Mouse (Mus musculus): ENCODE measurements at regions not wholly inside any gene's neighbourhood (a gene's known extent, or its start where the extent isn't known, plus 50 kb on each side); places are given as distances from the start of the nearest gene placed in this dataset.

DNA sequence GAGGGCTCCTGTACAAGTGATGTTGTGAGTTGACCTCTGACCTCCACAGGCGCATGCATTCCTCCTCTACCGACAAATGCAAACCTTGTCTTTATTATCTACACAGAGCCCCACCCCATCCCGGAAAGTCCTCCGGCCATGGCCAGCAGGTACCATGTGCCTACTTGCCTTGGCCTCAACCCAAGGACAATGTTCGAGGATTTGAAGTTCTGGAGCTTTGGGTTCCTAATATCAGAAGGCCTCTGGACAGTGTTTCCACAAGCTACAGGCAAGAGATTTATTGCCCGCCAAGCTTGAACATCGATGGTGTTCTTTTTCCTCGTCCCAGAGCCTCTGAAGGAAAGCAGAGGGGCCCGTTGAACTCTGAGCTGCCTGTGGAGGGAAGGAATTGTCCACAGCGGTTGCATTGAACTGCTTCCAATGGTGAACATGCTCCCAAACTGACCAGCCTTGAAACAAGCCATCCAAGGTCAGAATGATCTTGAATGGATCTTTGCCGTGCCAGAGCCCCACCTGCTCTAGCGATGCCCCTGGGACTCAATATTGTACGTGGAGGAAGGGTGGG is 335.9 kb upstream of the Zmiz1 start:
- DNase-seq (ENCODE audit: low read depth, low spot score), result no peak

DNA sequence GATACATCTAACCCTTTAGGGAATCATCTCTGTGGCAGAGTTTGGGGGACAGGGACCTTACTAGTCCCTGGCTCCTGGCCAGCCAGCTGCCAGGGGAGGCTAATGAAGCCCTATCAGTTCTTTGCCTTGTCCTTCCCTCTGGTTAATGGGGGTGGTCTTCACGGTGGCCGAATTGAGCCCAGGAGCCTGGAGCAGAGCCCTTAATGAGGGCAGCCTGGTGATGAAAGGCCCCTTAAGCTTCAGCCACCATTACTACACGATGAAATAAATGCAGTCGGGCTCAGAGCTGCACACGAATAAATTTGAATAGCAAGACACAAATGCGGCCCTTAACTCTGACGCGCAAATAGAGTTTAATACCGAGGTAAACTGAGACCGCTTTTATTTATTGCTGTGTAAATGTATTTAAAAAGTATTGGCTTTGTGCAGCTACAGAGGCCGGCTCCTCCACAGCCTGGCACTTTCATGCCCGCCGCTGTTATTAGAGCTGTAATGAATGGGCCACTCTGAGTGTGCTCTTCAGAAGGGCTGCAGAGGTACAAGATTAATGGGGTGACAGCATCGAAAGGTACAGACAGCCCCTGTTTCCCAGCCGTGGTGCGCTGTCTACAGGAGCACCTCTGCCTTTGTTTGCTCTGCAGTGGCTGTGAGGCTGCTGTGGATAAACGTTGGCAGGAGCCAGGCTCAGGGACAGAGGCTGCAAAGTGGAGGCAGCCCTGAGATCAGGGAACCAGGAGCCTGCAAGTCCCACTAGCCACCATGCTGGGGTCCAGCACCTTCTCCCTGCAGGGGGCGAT is 335.2 kb upstream of the Zmiz1 start:
- no peak for DNase-seq (ENCODE audit: low read depth, low spot score)

DNA sequence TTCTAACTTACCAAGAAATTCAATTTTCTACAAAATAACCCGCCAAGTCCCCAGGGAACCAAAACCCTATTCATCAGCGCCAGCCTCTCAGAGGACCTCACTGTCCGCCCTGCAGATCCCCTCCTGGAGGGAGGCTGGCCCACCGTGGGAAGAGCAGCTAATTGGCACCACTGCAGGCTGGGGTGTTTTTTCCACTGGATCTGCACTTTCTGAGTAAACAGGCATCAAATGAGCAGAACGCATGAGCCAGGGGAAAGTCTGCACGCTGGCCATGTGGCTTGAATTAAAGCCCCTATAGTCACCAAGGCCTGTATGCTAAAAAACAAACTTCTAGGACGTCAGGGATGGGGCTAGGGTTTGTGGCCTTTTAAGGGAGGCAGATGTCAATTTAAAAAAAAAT is 332.4 kb upstream of the Zmiz1 start:
- DNase-seq (ENCODE audit: low read depth, low spot score), result no peak

DNA sequence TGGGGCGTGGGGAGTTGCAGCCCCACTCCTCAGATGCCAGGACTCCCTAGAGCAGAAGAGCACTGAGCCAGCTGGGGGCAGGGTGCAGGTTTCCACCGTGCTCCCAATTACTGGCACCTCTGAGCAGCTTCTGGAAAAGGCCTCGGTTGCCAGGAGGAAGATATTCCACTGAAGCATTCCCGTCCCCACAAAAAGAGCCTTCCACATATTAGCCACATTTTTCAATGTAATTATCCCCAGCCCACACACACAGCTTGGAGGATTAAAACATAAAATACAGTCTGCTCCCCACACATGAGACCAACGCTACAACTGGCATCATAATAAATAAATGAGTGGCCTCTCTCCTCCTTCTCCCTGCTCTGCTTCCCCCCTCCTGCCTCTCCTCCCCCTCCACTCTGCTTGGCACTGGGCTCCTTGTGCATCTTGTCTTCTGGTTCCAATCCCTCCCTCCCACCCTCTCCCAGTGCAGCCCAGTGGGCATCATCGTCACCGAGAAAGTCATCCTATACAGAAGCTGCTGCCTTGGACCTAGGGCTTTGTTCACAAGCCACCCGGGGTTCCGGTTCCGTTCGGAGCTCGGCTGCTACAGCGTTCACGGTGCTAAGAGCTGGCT is 331.3 kb upstream of the Zmiz1 start:
- DNase-seq (ENCODE audit: low read depth, low spot score), result no peak

DNA sequence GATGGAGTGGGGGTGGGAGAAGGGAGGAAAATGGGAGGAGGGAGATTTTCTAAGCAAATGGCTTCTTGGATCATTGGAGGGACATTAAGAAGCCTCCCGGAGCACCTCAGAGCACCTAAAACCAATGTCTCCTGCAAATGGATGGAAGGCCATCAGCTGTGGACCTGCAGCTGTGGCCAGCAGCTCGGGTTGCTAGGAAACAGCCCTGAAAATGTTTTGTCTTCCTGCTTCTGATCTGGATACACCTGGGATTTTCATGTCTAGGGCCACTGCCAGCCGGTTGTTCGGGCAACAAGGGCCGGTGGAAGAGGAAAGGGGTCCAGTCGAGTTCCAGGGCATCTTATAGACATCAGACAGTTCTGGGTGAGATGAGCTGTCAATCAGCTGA is 330.8 kb upstream of the Zmiz1 start:
- DNase-seq (ENCODE audit: low read depth, low spot score), result no peak

DNA sequence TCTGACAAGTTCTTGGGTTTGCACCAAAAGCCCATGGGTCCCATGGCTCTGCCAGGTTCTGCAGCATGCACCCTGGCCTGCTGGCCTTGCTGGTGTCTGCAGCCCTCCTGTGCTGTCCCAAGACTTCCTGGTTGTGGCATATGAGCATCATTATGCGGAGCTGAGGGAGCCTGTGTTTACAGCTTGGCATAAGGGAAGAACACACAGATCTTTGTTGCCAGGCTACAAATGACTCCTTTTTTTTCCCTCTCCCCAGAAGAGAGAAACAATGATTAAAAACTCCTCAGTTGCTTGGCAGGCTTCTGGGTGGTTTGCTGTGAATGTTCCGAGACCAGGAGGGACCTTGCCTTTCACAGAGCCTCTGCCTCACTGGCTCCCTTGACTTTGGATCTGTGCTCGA is 323.6 kb upstream of the Zmiz1 start:
- DNase-seq (ENCODE audit: low read depth, low spot score), result no peak

DNA sequence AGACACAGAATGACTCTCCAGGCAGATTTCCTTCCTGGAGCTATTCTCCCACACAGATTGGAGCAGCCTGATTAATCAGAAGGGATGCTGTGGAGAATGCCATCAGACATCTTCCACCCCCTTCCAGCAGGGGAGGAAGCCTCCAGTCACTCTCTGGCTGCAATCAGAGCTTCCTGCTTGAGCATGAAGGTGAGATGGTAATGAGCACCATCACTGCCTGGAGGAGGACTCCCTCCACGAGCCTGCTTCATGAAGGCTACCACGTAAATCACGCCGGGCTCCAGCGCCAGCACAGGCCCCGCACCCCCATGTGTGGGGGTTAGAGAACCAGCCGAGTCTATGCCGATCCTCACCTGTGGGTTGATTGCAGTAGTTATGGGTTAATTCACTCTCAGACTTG is 321.7 kb upstream of the Zmiz1 start:
- DNase-seq (ENCODE audit: low read depth, low spot score), result no peak

DNA sequence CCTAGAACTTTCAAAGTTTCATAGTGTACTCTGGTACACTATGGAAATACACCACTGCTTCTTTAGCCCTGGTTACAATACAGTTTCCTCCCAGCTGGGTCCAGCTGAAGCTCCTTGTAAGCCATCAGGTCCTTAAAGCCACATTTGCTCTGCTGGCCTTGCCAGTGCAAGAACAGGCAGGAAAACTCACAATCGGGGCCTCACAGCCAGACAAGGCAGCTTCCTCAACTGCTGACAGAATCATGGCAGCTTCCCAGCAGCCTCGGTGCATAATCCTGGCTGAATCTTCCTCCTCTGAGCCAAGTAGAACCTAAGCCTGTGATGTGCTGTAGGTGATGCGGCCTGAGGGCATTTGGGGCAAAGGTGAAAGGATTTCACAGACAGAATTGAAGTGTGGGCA is 320.5 kb upstream of the Zmiz1 start:
- no peak for DNase-seq (ENCODE audit: low read depth, low spot score)

DNA sequence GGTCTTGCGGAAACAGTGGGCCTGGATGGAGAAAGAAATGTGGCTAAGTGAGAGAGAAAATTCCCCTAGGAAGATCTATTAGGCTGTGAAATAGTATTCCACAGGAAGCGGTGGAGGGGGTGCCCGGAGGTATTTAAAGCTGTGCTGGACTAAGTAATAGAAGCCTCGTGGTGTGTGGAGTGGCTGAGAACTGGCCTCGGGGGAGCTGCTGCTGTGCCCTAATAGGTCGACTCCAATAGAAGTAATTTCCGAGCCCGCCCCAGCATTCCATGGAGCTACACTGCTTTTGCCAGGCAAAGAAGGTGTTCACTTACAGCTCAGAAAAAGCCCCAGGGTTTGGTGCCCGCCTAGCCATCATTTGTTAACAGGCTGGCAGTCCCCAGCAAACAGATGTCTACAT is 317.1 kb upstream of the Zmiz1 start:
- no peak for DNase-seq (ENCODE audit: low read depth, low spot score)

DNA sequence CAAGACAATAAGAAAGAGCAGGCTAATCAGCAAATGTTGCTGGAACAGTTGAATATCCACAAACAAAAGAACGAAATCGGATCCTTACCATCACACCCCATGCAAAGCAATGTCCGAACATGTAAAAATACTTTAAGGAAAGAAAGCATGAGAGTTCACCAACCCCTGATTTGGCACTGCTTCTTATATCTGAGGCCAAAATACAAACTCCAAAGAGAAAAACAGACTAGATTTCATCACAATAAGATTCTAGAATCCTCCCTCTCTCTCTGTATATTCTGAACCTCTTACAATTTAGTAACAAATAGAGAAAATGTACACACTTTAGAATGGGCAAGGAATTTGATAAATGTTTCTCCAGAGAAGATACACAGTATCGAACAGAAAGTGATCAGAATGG is 315.9 kb upstream of the Zmiz1 start:
- no peak for DNase-seq (ENCODE audit: low read depth, low spot score)

DNA sequence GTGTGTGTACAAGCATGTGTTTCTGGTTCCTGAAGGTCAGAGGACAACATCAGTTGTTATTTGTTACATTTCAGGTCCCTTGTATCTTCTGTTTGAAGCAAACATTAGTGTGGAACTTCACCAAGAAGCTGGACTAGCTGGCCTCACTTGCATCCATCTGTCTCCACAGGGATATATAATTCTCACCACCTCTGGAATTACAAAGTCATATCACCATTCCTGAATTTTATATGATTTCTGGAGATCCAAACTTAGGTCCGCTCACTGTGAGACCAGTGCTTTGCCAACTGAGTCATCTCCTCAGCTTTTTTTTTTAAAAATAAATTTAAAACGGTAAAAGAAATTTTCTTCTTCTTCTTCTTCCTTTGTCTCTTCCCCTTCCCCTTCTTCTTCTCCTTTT is 311.3 kb upstream of the Zmiz1 start:
- no peak for DNase-seq (ENCODE audit: low read depth, low spot score)

DNA sequence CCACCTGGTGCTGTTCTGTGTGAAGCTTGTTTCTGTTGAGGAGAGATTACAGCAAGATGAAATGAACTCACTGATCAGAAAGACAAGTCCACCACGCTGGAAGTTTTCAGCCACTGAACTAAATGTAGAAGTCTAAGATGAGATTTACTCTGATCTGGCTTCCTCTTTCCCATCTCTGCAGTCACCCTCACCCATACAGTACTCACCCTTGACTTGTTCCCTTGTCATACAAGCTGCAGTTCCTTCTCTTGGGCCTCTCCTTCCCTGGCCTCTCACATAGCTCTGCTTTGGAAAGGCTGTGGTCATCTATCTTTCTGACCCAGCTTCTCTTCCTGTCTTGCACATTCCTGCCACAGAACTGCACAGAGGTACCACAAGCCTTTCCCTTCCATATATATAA is 308.0 kb upstream of the Zmiz1 start:
- no peak for DNase-seq (ENCODE audit: low read depth, low spot score)

DNA sequence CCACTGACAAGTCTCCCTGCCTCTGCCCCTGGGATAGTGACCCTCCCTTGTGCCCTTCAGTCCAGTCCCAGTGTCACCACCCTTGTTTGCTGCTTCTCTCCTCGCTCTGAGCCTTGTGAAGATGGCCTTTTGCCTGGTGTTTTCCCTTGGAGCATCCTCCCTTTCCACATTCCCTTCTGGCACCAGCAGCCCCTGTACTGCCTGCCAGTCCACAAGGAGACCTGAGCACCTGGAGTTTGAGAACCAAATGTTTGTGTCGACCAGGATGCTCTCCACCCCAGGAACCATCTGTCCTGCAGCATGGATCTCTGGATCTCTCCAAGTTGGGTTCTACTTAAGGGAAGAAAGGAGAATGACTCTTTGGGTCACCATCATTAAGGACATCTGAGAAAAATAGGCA is 307.5 kb upstream of the Zmiz1 start:
- no peak for DNase-seq (ENCODE audit: low read depth, low spot score)

DNA sequence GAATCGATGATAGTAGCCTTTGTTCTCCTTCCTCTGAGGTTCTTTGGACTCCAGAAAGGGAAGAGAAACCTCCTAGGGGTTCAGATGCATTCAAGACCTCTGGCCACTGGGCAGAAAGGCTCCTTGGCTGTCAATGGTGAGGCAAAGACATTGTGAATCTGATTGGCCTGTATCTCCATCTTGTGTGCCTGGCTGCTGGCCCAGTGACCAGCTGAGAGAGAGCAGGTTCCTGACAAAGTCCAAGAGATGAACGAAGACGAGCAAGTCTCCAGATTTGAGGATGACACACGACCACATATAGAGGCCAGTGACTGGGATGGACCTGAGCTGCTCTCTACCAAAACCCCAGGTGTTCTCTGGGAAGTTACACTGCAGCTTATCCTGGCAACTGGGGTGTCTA is 305.4 kb upstream of the Zmiz1 start:
- DNase-seq (ENCODE audit: low read depth, low spot score), result no peak

DNA sequence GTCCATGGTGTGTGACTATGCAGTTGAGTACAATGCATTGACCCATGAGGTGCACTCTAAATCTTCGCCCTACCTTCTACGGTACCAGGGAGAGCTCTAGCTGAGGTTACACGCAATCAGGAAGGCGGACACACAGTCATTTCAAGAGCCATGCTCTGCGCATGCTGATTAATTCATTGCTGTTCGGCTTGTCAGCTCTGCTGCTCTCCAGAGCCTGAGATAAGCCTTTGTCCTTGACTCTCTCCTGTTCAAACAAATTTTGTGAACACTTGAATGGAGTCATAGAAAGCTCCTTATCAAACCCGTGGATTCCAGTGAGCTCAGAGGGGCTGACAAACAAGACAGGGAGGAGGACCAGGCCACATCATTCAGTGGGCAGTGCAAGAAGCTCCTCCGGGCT is 304.8 kb upstream of the Zmiz1 start:
- no peak for DNase-seq (ENCODE audit: low read depth, low spot score)

DNA sequence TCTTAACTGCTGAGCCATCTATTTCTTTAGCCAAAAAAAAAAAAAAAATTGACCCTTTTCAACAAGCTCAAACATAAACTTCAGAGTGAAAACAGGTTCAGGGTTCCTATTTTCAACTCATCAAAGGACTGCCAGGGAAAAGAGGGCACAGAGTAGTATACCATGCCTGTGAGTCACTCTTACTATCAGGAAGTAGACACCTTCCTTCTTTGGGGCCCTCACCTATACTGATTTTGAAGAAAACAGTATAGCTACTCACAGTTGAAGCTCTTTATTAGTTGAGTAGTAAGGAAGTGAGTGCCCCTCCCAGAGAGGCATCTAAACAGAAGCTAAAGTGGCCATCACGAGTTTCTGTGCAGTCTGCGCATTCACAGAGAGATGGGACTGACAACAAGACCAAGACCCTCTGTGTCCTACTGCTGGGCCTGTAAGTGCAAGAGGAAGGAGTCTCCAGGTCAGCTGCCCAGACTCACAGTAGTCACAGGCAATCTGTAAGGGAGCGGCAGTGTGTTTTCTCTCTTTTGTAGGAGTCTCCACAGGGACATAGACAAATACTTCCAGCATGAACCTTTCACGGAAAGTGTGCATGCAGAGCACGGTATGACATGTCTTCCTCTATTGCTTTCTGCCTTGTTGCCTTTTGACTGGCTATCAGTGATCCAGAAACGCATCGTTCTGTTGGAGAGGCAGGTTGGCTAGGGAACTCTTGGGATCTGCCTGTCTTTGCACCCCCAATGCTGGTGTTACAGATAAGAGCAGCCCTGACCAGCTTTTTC is 303.8 kb upstream of the Zmiz1 start:
- DNase-seq (ENCODE audit: low read depth, low spot score), result no peak

DNA sequence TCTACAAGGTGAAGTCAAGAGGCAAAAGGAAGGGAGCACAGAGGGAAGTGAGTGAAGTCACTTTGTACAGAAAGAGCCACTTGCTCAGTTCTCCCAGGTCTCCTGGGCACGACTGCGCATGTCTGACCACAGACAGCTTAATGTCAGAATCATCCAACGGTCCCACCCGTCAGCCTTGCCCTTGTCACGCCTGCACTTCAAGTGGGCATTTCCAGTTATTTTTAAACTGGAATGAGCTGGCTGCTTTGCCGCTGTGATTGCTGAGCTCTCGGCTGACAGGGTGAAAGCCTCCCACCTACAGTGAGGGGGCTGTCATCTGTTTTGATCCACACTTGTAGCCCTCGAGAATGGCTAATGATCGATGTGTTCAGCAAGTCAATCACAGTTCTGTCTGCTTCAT is 302.8 kb upstream of the Zmiz1 start:
- DNase-seq (ENCODE audit: low read depth, low spot score), result no peak

DNA sequence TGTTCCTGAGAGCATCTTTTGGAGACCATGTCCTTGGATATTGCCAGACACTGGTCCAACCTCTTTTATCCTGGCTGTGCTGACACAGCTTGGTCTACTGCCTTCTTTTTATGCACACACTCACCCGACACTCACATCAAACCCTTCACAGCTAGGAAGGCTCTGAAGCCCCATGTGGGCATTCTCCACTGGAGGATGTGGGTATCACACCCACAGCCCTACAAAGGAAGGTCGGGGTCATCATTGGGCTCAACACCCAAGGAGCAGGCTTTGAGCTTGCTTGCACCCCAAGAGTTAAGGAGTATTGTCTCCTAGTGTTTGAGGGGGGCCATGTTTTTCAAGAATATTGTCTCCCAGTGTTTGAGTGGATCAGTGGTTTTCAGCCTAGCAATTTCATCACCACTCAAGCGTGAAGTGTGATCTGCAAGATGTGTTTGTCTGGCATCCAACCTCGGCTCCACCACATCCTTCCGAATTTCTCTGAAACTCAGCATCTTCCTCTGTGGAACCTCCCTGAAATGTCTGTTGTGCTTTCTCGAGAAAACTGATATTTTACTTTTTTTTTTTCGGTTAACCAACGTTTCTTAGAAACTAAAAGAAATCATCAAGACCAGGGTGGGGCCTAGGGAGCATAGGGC is 297.2 kb upstream of the Zmiz1 start:
- no peak for DNase-seq (ENCODE audit: low read depth, low spot score)

DNA sequence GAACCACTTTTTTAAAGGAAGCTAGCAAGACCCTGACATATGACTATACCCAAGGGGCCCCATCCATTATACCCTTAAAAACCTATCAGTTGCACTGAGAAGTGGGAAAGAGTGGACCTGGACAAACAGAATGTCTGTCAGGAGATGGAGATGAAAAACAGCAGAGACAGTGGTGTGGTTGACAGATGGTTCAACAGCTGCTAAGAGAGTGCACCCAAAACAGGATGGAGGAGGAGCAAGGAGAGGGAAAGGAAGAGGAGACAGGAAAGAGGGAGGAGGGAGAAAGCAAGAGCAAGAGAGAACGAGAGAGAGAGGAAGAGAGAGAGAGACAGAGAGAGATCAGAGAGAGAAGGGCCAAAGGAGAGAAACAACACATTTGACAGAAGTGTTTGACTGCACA is 292.8 kb upstream of the Zmiz1 start:
- no peak for DNase-seq (ENCODE audit: low read depth, low spot score)

DNA sequence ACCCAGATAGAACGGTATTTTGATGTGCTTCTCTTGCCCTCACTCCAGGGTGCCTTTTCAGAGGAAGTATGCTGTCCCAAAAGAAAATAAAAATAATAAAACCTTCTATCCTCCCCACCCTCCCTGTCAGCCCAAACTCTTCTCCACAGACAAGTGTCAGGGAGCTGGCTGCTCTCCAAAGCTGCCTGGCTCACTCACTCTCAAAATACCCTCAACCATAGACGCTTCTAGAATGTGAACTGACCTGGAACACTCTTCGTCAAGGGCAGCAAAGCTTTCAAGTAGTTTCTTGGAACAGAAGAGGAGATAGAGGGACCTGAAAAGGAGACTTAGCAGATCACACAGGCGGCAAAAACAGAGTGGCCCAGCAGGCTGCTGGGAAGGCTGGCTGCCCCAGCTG is 291.4 kb upstream of the Zmiz1 start:
- no peak for DNase-seq (ENCODE audit: low read depth, low spot score)

DNA sequence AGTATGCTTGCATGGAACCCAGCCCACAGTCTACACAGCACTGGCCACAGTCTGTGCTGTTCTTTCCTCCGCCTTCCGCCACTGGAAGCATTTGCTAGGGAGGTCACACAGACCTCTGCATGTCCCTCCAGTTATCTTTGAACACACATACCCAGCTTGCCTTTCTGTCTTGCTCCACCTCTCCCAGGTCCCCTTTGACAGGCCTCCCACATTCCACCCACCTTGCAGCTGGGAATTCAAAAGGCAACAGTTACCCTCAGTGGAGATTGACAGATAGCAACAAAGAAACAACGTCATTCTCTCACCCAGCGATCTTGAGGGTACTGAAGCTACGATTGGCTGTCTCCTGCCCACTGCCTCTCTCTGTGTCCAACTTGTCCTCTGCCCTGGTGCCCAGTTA is 290.7 kb upstream of the Zmiz1 start:
- no peak for DNase-seq (ENCODE audit: low read depth, low spot score)

DNA sequence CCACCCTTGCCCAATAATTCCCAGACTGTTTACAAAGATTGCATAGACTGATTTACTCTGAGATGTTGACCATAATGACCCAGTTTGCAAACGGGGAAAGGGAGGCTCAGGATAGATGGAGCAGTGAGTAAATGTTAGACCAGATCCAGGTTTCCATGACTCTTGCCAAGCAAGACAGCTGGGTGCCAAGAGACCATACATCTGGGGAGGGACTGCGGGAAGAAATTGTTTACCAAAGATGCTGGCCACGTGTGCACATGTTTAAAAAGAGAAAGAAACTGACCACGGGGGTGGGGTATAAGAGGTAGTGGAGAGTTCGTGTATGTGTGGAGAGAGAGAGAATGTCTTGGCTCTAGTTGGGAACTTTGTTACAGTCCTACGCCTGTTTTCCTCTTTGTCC is 285.7 kb upstream of the Zmiz1 start:
- DNase-seq (ENCODE audit: low read depth, low spot score), result no peak
